Mouse (Mus musculus): Measurements from ENCODE around the gene Zfp131. TPM values are rescaled to one million over a fixed set of nuclear protein-coding genes. Genes with fewer than 3 reads are reported as not detected.

Gene Zfp131
- polyA plus RNA-seq, 1 experiment from 2014 or later, result 20.8 TPM

GRCm38 (mm10) chr13:119716105-119716504 lies 74.6 kb downstream of the Zfp131 start:
- H3K36me3 ChIP-seq, result peaks cover 2% of the 10 kb centered on the region
- no peaks in the 10 kb centered on the region for H3K9me3 ChIP-seq
- no peaks in the 10 kb centered on the region for H3K27me3 ChIP-seq (replicated peaks)
- WGBS, result 73% methylated on average over 2 of the region's 2 CpGs
- no peak overlapping the region for H3K9ac ChIP-seq
- H3K27ac ChIP-seq (replicated peaks), result no peak overlapping the region
- H3K4me2 ChIP-seq, result no peak overlapping the region
- H3K4me3 ChIP-seq, result no peak overlapping the region
- no peaks in the 10 kb centered on the region for H3K4me1 ChIP-seq
- ATAC-seq (ENCODE audit: extremely low read depth, insufficient number of reproducible peaks, low FRiP score, low TSS enrichment), result no peak

Other genes with a start within 250 kb of the Zfp131 start
- gene Ccl28, start 167.1 kb downstream of the Zfp131 start, polyA plus RNA-seq (2015; fragmentation: Nextera tagmentation; extraction: Ambion mirVana), result 0.06 TPM in 1 of 2 replicates, not detected in the other
- gene Hmgcs1, start 100.5 kb downstream of the Zfp131 start, polyA plus RNA-seq (2015; fragmentation: Nextera tagmentation; extraction: Ambion mirVana), result 76.1 and 78.9 TPM in 2 replicates
- 0.50 and 0.53 TPM in 2 replicates for gene Nim1k, start 35.0 kb downstream of the Zfp131 start, polyA plus RNA-seq (2015; fragmentation: Nextera tagmentation; extraction: Ambion mirVana)
- gene AF067063, start 39.3 kb upstream of the Zfp131 start, polyA plus RNA-seq (2015; fragmentation: Nextera tagmentation; extraction: Ambion mirVana), result not detected in 2 replicates
- not detected in 2 replicates for gene D13Ertd608e, start 45.1 kb upstream of the Zfp131 start, polyA plus RNA-seq (2015; fragmentation: Nextera tagmentation; extraction: Ambion mirVana)
- not detected in 2 replicates for gene Tcstv1, start 103.9 kb upstream of the Zfp131 start, polyA plus RNA-seq (2015; fragmentation: Nextera tagmentation; extraction: Ambion mirVana)
- not detected in 2 replicates for gene Gm21761, start 138.4 kb upstream of the Zfp131 start, polyA plus RNA-seq (2015; fragmentation: Nextera tagmentation; extraction: Ambion mirVana)
- not detected in 2 replicates for gene B020031M17Rik, start 159.9 kb upstream of the Zfp131 start, polyA plus RNA-seq (2015; fragmentation: Nextera tagmentation; extraction: Ambion mirVana)
- not detected in 2 replicates for gene Gm36079, start 236.1 kb upstream of the Zfp131 start, polyA plus RNA-seq (2015; fragmentation: Nextera tagmentation; extraction: Ambion mirVana)

All from heart, embryonic 13.5 days (tissue).